Mouse (Mus musculus): ENCODE data around the gene Mylpf.

Gene Mylpf

GRCm38 (mm10) chr7:127207374-127208294, 1.1 kb upstream of the Mylpf start:
- DNase-seq, result peak in 1 of 2 experiments; percentile 70

- no peak for DNase-seq
These were observed 466 bp upstream of the Mylpf start, which contains the start of gene Tbc1d10b for GRCm38 (mm10) chr7:127208295-127208552. Gene Tbc1d10b, minus strand, starts transcription at chr7:127208468.

- no peak for DNase-seq
These were observed 1.2 kb downstream of the Mylpf start for GRCm38 (mm10) chr7:127209851-127210250.

GRCm38 (mm10) chr7:127210266-127210665, 1.6 kb downstream of the Mylpf start:
- no peak for DNase-seq

GRCm38 (mm10) chr7:127211014-127211745, 2.5 kb downstream of the Mylpf start:
- DNase-seq, result no peak

- DNase-seq, result no peak
These were observed 4.0 kb downstream of the Mylpf start for GRCm38 (mm10) chr7:127212432-127213250.

- DNase-seq, result peak in 1 of 2 experiments; percentile 65
These were observed 4.8 kb downstream of the Mylpf start for GRCm38 (mm10) chr7:127213485-127213884.

- DNase-seq, result no peak
These were observed 5.2 kb downstream of the Mylpf start for GRCm38 (mm10) chr7:127213930-127214329.

- DNase-seq, result no peak
These were observed 5.8 kb downstream of the Mylpf start for GRCm38 (mm10) chr7:127214521-127214920.

GRCm38 (mm10) chr7:127214981-127215871, 6.5 kb downstream of the Mylpf start:
- DNase-seq, result peak; percentile 67 to 82

- DNase-seq, result no peak
These were observed 7.6 kb downstream of the Mylpf start for GRCm38 (mm10) chr7:127216307-127216706.

GRCm38 (mm10) chr7:127217475-127217874, 8.8 kb downstream of the Mylpf start:
- DNase-seq, result no peak

- no peak for DNase-seq
These were observed 9.4 kb downstream of the Mylpf start for GRCm38 (mm10) chr7:127217901-127218642.

GRCm38 (mm10) chr7:127218670-127219069, 10.0 kb downstream of the Mylpf start:
- no peak for DNase-seq

- no peak for DNase-seq
These were observed 11.8 kb downstream of the Mylpf start for GRCm38 (mm10) chr7:127220440-127220839.

- DNase-seq, result no peak
These were observed 14.4 kb downstream of the Mylpf start for GRCm38 (mm10) chr7:127223106-127223505.

- no peak for DNase-seq
These were observed 15.1 kb downstream of the Mylpf start for GRCm38 (mm10) chr7:127223515-127224478.

GRCm38 (mm10) chr7:127224616-127225015, 15.9 kb downstream of the Mylpf start:
- DNase-seq, result no peak

- DNase-seq, result no peak
These were observed 16.7 kb downstream of the Mylpf start for GRCm38 (mm10) chr7:127225147-127225995.

All from kidney, postnatal 25 days (tissue).